Mouse (Mus musculus) layer of hippocampus, adult 2 months (tissue): Measurements from ENCODE around the gene Ddx49. TPM values are rescaled to one million over a fixed set of nuclear protein-coding genes. Genes with fewer than 3 reads are reported as not detected.

Experiments used
- DNase-seq, 2 experiments: peaks; one replicate each; pipeline ENCODE4 v3.0.0; 2022; ENCODE audit warnings: low spot score in 2 of 2
- H3K27ac ChIP-seq: fragments of 200-600 bp; 2 replicates; pipeline ENCODE4 v1.8.1; 2022
- H3K4me3 ChIP-seq: fragments of 200-600 bp; 2 replicates; pipeline ENCODE4 v1.8.1; 2022; ENCODE audit warnings: mild to moderate bottlenecking
- CTCF ChIP-seq: fragments of 200-600 bp; conservative IDR thresholded peaks from 2 replicates; pipeline ENCODE4 v1.8.1; 2022; ENCODE audit warnings: antibody characterized with exemption, mild to moderate bottlenecking, moderate library complexity
- total RNA-seq, 2 experiments: library from RNA; stranded (reverse); gene quantifications; 2 replicates each; pipeline ENCODE4 v1.2.3; 2021

The Ddx49 gene
- total RNA-seq, 2 experiments from 2014 or later, result 45.5 to 52.1 TPM

- TF ChIP-seq CTCF, result no peak
- DNase-seq, result no peak
- no peak overlapping the region for H3K27ac ChIP-seq
- H3K4me3 ChIP-seq, result no peak overlapping the region
These were observed 25.8 kb downstream of the Ddx49 start for GRCm38 (mm10) chr8:70276476-70276875.

GRCm38 (mm10) chr8:70274350-70274749 lies 27.9 kb downstream of the Ddx49 start:
- Histone ChIP-seq H3K27ac (no peak overlapping the region), H3K4me3 (no peak overlapping the region)
- TF ChIP-seq CTCF, result no peak
- DNase-seq, result no peak

GRCm38 (mm10) chr8:70272949-70273348 lies 29.3 kb downstream of the Ddx49 start:
- no peak for DNase-seq
- no peak for TF ChIP-seq CTCF

GRCm38 (mm10) chr8:70268799-70269565 lies 33.3 kb downstream of the Ddx49 start:
- peak; percentile 40 to 42 for DNase-seq
- peak; percentile 75 for TF ChIP-seq CTCF
- Histone ChIP-seq H3K4me3 (no peak overlapping the region), H3K27ac (peak overlapping the region; percentile 70)

More at GRCm38 (mm10) chr8:70272949-70273348, 29.3 kb downstream of the Ddx49 start:
- Histone ChIP-seq H3K4me3 (no peak overlapping the region), H3K27ac (no peak overlapping the region)

GRCm38 (mm10) chr8:70268311-70268710 lies 34.0 kb downstream of the Ddx49 start:
- DNase-seq, result no peak
- Histone ChIP-seq H3K27ac (peak overlapping the region; percentile 70), H3K4me3 (no peak overlapping the region)
- TF ChIP-seq CTCF, result no peak

GRCm38 (mm10) chr8:70267674-70268073 lies 34.6 kb downstream of the Ddx49 start:
- DNase-seq, result no peak

GRCm38 (mm10) chr8:70259043-70259442 lies 43.2 kb downstream of the Ddx49 start:
- no peak for DNase-seq
- Histone ChIP-seq H3K27ac (no peak overlapping the region), H3K4me3 (no peak overlapping the region)
- TF ChIP-seq CTCF, result no peak

More at GRCm38 (mm10) chr8:70267674-70268073, 34.6 kb downstream of the Ddx49 start:
- TF ChIP-seq CTCF, result no peak
- Histone ChIP-seq H3K27ac (no peak overlapping the region), H3K4me3 (no peak overlapping the region)

- TF ChIP-seq CTCF, result no peak
- Histone ChIP-seq H3K4me3 (no peak overlapping the region), H3K27ac (0 out of 2 replicates have a peak overlapping the region, but pooled peaks have one; percentile 14)
- DNase-seq, result no peak
These were observed 43.7 kb downstream of the Ddx49 start for GRCm38 (mm10) chr8:70258600-70258999.

GRCm38 (mm10) chr8:70257456-70257855 lies 44.8 kb downstream of the Ddx49 start:
- DNase-seq, result no peak
- no peak overlapping the region for H3K4me3 ChIP-seq
- H3K27ac ChIP-seq, result no peak overlapping the region
- TF ChIP-seq CTCF, result no peak

GRCm38 (mm10) chr8:70254628-70255027 lies 47.7 kb downstream of the Ddx49 start:
- peak; percentile 74 for TF ChIP-seq CTCF
- no peak for DNase-seq
- Histone ChIP-seq H3K4me3 (no peak overlapping the region), H3K27ac (no peak overlapping the region)

- H3K27ac ChIP-seq, result no peak overlapping the region
- DNase-seq, result no peak
- no peak for TF ChIP-seq CTCF
- no peak overlapping the region for H3K4me3 ChIP-seq
These were observed 54.4 kb downstream of the Ddx49 start for GRCm38 (mm10) chr8:70247841-70248240.

- no peak for DNase-seq
- H3K4me3 ChIP-seq, result no peak overlapping the region
- no peak overlapping the region for H3K27ac ChIP-seq
- no peak for TF ChIP-seq CTCF
These were observed 55.7 kb downstream of the Ddx49 start for GRCm38 (mm10) chr8:70246622-70247021.

Other genes with a start within 250 kb of the Ddx49 start
- gene Tm6sf2, start 229.6 kb downstream of the Ddx49 start, total RNA-seq, result 1 to 10 TPM; 3.1 to 7.4 TPM
- gene Hapln4, start 219.0 kb downstream of the Ddx49 start, total RNA-seq, result 10 to 100 TPM; 89.0 to 99.7 TPM
- gene Ncan, start 181.6 kb downstream of the Ddx49 start, total RNA-seq, result 100 to 1,000 TPM; 146 to 158 TPM
- gene Nr2c2ap, start 171.2 kb downstream of the Ddx49 start, total RNA-seq, result 10 to 100 TPM; 29.2 to 32.8 TPM
- gene Rfxank, start 163.3 kb downstream of the Ddx49 start, total RNA-seq, result 10 to 100 TPM; 14.2 to 15.7 TPM
- 10 to 100 TPM; 50.2 to 50.8 TPM for gene Borcs8, start 163.0 kb downstream of the Ddx49 start, total RNA-seq
- gene Mef2b, start 162.8 kb downstream of the Ddx49 start, total RNA-seq, result under 1 TPM; 0.37 to 0.41 TPM
- gene Tmem161a, start 130.1 kb downstream of the Ddx49 start, total RNA-seq, result 10 to 100 TPM; 46.4 to 59.0 TPM
- 10 to 100 TPM; 43.9 to 44.0 TPM for gene Slc25a42, start 90.2 kb downstream of the Ddx49 start, total RNA-seq
- 100 to 1,000 TPM; 130 to 131 TPM for gene Sugp2, start 68.3 kb downstream of the Ddx49 start, total RNA-seq
- 10 to 100 TPM; 45.6 to 47.1 TPM for gene Armc6, start 68.0 kb downstream of the Ddx49 start, total RNA-seq
- gene Homer3, start 19.7 kb downstream of the Ddx49 start, total RNA-seq, result 10 to 100 TPM; 87.7 to 90.5 TPM
- 100 to 1,000 TPM; 139 to 157 TPM for gene Cope, start within 50 bp of the Ddx49 start, total RNA-seq
- gene Cers1, start 13.3 kb upstream of the Ddx49 start, total RNA-seq, result 100 to 1,000 TPM; 110 to 113 TPM
- 10 to 100 TPM; 12.1 to 14.4 TPM for gene Gdf1, start 27.3 kb upstream of the Ddx49 start, total RNA-seq
- gene Upf1, start 50.8 kb upstream of the Ddx49 start, total RNA-seq, result 10 to 100 TPM; 67.7 to 68.7 TPM
- gene Comp, start 71.1 kb upstream of the Ddx49 start, total RNA-seq, result under 1 TPM; 0.29 to 0.56 TPM
- gene Crtc1, start 137.1 kb upstream of the Ddx49 start, total RNA-seq, result 100 to 1,000 TPM; 191 to 208 TPM
- 10 to 100 TPM; 56.8 to 60.2 TPM for gene Klhl26, start 174.5 kb upstream of the Ddx49 start, total RNA-seq
- gene Tmem59l, start 184.9 kb upstream of the Ddx49 start, total RNA-seq, result 100 to 1,000 TPM; 321 to 339 TPM
- gene Crlf1, start 190.7 kb upstream of the Ddx49 start, total RNA-seq, result 10 to 100 TPM; 44.5 to 47.1 TPM
- gene Rex1bd, start 204.3 kb upstream of the Ddx49 start, total RNA-seq, result 10 to 100 TPM; 93.9 to 98.1 TPM
- 1,000 to 10,000 TPM in 1 of 2 experiments, 100 to 1,000 TPM in 1; 970 to 1,000 TPM for gene Uba52, start 208.3 kb upstream of the Ddx49 start, total RNA-seq
- gene Fkbp8, start 225.2 kb upstream of the Ddx49 start, total RNA-seq, result 100 to 1,000 TPM; 447 to 453 TPM
- 10 to 100 TPM; 37.2 to 40.7 TPM for gene Kxd1, start 225.5 kb upstream of the Ddx49 start, total RNA-seq
- 10 to 100 TPM; 20.5 to 24.4 TPM for gene Ell, start 237.0 kb upstream of the Ddx49 start, total RNA-seq